Mouse (Mus musculus): ENCODE measurements around the gene 1700001J03Rik. TPM values are rescaled to one million over a fixed set of nuclear protein-coding genes. Genes with fewer than 3 reads are reported as not detected.
A peak's percentile ranks its signal among the peaks of the same experiment; 100 is the strongest.
"Not testable (repeated sequence)": the region's sequence is repeated elsewhere in the genome, so short reads cannot be mapped to it uniquely, and the experiment has no call there.

The 1700001J03Rik gene
- polyA plus RNA-seq (2014; fragmentation: Nextera tagmentation; extraction: Ambion mirVana), result not detected in 2 replicates

GRCm38 (mm10) chr5:146185204-146185603 is at the start of gene 1700001J03Rik:
TSS of gene 1700001J03Rik (minus strand) at chr5:146185304.
- not testable (repeated sequence) for H3K4me1 ChIP-seq (ENCODE audit: control insufficient read depth, insufficient read depth, low read length); DNase-seq (ENCODE audit: low spot score); H3K9me3 ChIP-seq (replicated peaks; ENCODE audit: control insufficient read depth, low read length); H3K27me3 ChIP-seq (replicated peaks; ENCODE audit: control insufficient read depth, insufficient read depth, low read length); H3K36me3 ChIP-seq (ENCODE audit: control insufficient read depth, insufficient read depth, low read length); ATAC-seq; H3K4me2 ChIP-seq (ENCODE audit: low read length); H3K27ac ChIP-seq (ENCODE audit: low read depth, low read length); H3K4me3 ChIP-seq (ENCODE audit: low read depth, low read length); H3K9ac ChIP-seq (ENCODE audit: low read length)
- 87% methylated on average over 4 of the region's 4 CpGs for WGBS

GRCm38 (mm10) chr5:146234336-146234735 is 49.2 kb upstream of the 1700001J03Rik start:
- H3K9ac ChIP-seq (ENCODE audit: low read length), result no peak overlapping the region
- H3K27me3 ChIP-seq (replicated peaks; ENCODE audit: control insufficient read depth, insufficient read depth, low read length), result no peaks in the 10 kb centered on the region
- peaks cover 10% of the 10 kb centered on the region for H3K4me1 ChIP-seq (ENCODE audit: control insufficient read depth, insufficient read depth, low read length)
- ATAC-seq (no peak), DNase-seq (ENCODE audit: low spot score) (no peak)
- 0 out of 2 replicates have a peak, but pooled peaks cover 2% of the 10 kb centered on the region for H3K36me3 ChIP-seq (ENCODE audit: control insufficient read depth, insufficient read depth, low read length)
- H3K4me2 ChIP-seq (ENCODE audit: low read length), result no peak overlapping the region
- H3K27ac ChIP-seq (ENCODE audit: low read depth, low read length), result no peak overlapping the region
- no peak overlapping the region for H3K4me3 ChIP-seq (ENCODE audit: low read depth, low read length)
- H3K9me3 ChIP-seq (replicated peaks; ENCODE audit: control insufficient read depth, low read length), result no peaks in the 10 kb centered on the region
- WGBS, result 90% methylated on average over 1 of the region's 1 CpGs

GRCm38 (mm10) chr5:146232816-146233215 is 47.7 kb upstream of the 1700001J03Rik start:
- DNase-seq (ENCODE audit: low spot score), result no peak
- H3K27me3 ChIP-seq (replicated peaks; ENCODE audit: control insufficient read depth, insufficient read depth, low read length), result no peaks in the 10 kb centered on the region
- H3K9ac ChIP-seq (ENCODE audit: low read length), result peak overlapping the region; percentile 88
- WGBS, result 62% methylated on average over 11 of the region's 11 CpGs
- H3K4me1 ChIP-seq (ENCODE audit: control insufficient read depth, insufficient read depth, low read length), result peaks cover 10% of the 10 kb centered on the region
- no peaks in the 10 kb centered on the region for H3K9me3 ChIP-seq (replicated peaks; ENCODE audit: control insufficient read depth, low read length)
- H3K4me2 ChIP-seq (ENCODE audit: low read length), result peak overlapping the region; percentile 80
- H3K27ac ChIP-seq (ENCODE audit: low read depth, low read length), result no peak overlapping the region
- ATAC-seq, result no peak
- H3K4me3 ChIP-seq (ENCODE audit: low read depth, low read length), result peak overlapping the region; percentile 72
- no peaks in the 10 kb centered on the region for H3K36me3 ChIP-seq (ENCODE audit: control insufficient read depth, insufficient read depth, low read length)

GRCm38 (mm10) chr5:146232056-146232675 is 47.1 kb upstream of the 1700001J03Rik start:
- ATAC-seq, result no peak
- peak; percentile 5 for DNase-seq (ENCODE audit: low spot score)
- Histone ChIP-seq H3K4me1 (ENCODE audit: control insufficient read depth, insufficient read depth, low read length) (peaks cover 10% of the 10 kb centered on the region), H3K4me3 (ENCODE audit: low read depth, low read length) (peak overlapping the region; percentile 72), H3K9me3 (replicated peaks; ENCODE audit: control insufficient read depth, low read length) (no peaks in the 10 kb centered on the region), H3K9ac (ENCODE audit: low read length) (peak overlapping the region; percentile 88), H3K27ac (ENCODE audit: low read depth, low read length) (no peak overlapping the region), H3K36me3 (ENCODE audit: control insufficient read depth, insufficient read depth, low read length) (no peaks in the 10 kb centered on the region), H3K27me3 (replicated peaks; ENCODE audit: control insufficient read depth, insufficient read depth, low read length) (no peaks in the 10 kb centered on the region), H3K4me2 (ENCODE audit: low read length) (peak overlapping the region; percentile 80)
- 34% methylated on average over 6 of the region's 6 CpGs for WGBS

- Histone ChIP-seq H3K27me3 (replicated peaks; ENCODE audit: control insufficient read depth, insufficient read depth, low read length) (no peaks in the 10 kb centered on the region), H3K4me1 (ENCODE audit: control insufficient read depth, insufficient read depth, low read length) (peaks cover 10% of the 10 kb centered on the region), H3K36me3 (ENCODE audit: control insufficient read depth, insufficient read depth, low read length) (no peaks in the 10 kb centered on the region), H3K9me3 (replicated peaks; ENCODE audit: control insufficient read depth, low read length) (no peaks in the 10 kb centered on the region), H3K4me3 (ENCODE audit: low read depth, low read length) (peak overlapping the region; percentile 72), H3K27ac (ENCODE audit: low read depth, low read length) (peak overlapping the region; percentile 97), H3K9ac (ENCODE audit: low read length) (peak overlapping the region; percentile 88), H3K4me2 (ENCODE audit: low read length) (peak overlapping the region; percentile 80)
- DNase-seq (ENCODE audit: low spot score) (no peak), ATAC-seq (no peak; the same call in 1 of the 2 replicates)
- WGBS, result under 1% methylated on average over 19 of the region's 19 CpGs
Observed at GRCm38 (mm10) chr5:146231655-146231996, 46.5 kb upstream of the 1700001J03Rik start.

GRCm38 (mm10) chr5:146230864-146231654 is 46.0 kb upstream of the 1700001J03Rik start, which contains the start of gene Cdk8:
TSS of gene Cdk8 (plus strand) at chr5:146231230.
- peak within 1 kb of the TSS; percentile 97 for H3K27ac ChIP-seq (ENCODE audit: low read depth, low read length)
- ATAC-seq (peak; percentile 91), DNase-seq (ENCODE audit: low spot score) (peak; percentile 97)
- no peaks in the 10 kb centered on the region for H3K36me3 ChIP-seq (ENCODE audit: control insufficient read depth, insufficient read depth, low read length)
- no peaks in the 10 kb centered on the region for H3K9me3 ChIP-seq (replicated peaks; ENCODE audit: control insufficient read depth, low read length)
- peaks cover 10% of the 10 kb centered on the region for H3K4me1 ChIP-seq (ENCODE audit: control insufficient read depth, insufficient read depth, low read length)
- H3K4me3 ChIP-seq (ENCODE audit: low read depth, low read length), result peak within 1 kb of the TSS; percentile 72
- no peaks in the 10 kb centered on the region for H3K27me3 ChIP-seq (replicated peaks; ENCODE audit: control insufficient read depth, insufficient read depth, low read length)
- H3K9ac ChIP-seq (ENCODE audit: low read length), result peak within 1 kb of the TSS; percentile 88
- under 1% methylated on average over 90 of the region's 102 CpGs for WGBS
- H3K4me2 ChIP-seq (ENCODE audit: low read length), result peak within 1 kb of the TSS; percentile 80

- peak; percentile 7 for ATAC-seq
- H3K27ac ChIP-seq (ENCODE audit: low read depth, low read length), result peak overlapping the region; percentile 97; the same call in 1 of the 2 replicates
Observed at GRCm38 (mm10) chr5:146229869-146230650, 45.0 kb upstream of the 1700001J03Rik start.

GRCm38 (mm10) chr5:146227496-146227895 is 42.4 kb upstream of the 1700001J03Rik start:
- H3K9ac ChIP-seq (ENCODE audit: low read length), result no peak overlapping the region
- 81% methylated on average over 8 of the region's 8 CpGs for WGBS

More at GRCm38 (mm10) chr5:146229869-146230650, 45.0 kb upstream of the 1700001J03Rik start:
- no peak for DNase-seq (ENCODE audit: low spot score)
- Histone ChIP-seq H3K27me3 (replicated peaks; ENCODE audit: control insufficient read depth, insufficient read depth, low read length) (no peaks in the 10 kb centered on the region), H3K4me3 (ENCODE audit: low read depth, low read length) (peak overlapping the region; percentile 72), H3K4me1 (ENCODE audit: control insufficient read depth, insufficient read depth, low read length) (peaks cover 10% of the 10 kb centered on the region), H3K9ac (ENCODE audit: low read length) (peak overlapping the region; percentile 88), H3K9me3 (replicated peaks; ENCODE audit: control insufficient read depth, low read length) (no peaks in the 10 kb centered on the region), H3K36me3 (ENCODE audit: control insufficient read depth, insufficient read depth, low read length) (no peaks in the 10 kb centered on the region), H3K4me2 (ENCODE audit: low read length) (peak overlapping the region; percentile 80)
- WGBS, result 58% methylated on average over 17 of the region's 17 CpGs

More at GRCm38 (mm10) chr5:146227496-146227895, 42.4 kb upstream of the 1700001J03Rik start:
- Histone ChIP-seq H3K4me2 (ENCODE audit: low read length) (no peak overlapping the region), H3K9me3 (replicated peaks; ENCODE audit: control insufficient read depth, low read length) (no peaks in the 10 kb centered on the region), H3K4me3 (ENCODE audit: low read depth, low read length) (no peak overlapping the region), H3K27ac (ENCODE audit: low read depth, low read length) (no peak overlapping the region), H3K27me3 (replicated peaks; ENCODE audit: control insufficient read depth, insufficient read depth, low read length) (no peaks in the 10 kb centered on the region), H3K36me3 (ENCODE audit: control insufficient read depth, insufficient read depth, low read length) (no peaks in the 10 kb centered on the region), H3K4me1 (ENCODE audit: control insufficient read depth, insufficient read depth, low read length) (no peaks in the 10 kb centered on the region)
- no peak for DNase-seq (ENCODE audit: low spot score)
- ATAC-seq, result no peak

Data from forebrain, embryonic 14.5 days (tissue).